10 mouse cellular contexts compared by ENCODE assay signal in genomic region chr1:38856196-38856595, GRCm38 (mm10). TPM values are rescaled to one million over a fixed set of nuclear protein-coding genes. Genes with fewer than 3 reads are reported as not detected.
DNase-seq lines count a peak whose midpoint lies in the region; ATAC-seq and TF ChIP-seq lines count a peak whose summit lies in the region.
"Had no signal": no experiment of that assay in that cellular context is flagged by ENCODE, and none has a peak within 500 bp of the region (broad histone marks: within the 10 kb centered on the region; RNA-seq: fewer than 3 reads in every experiment).

No protein-coding gene starts in this region.

- ATAC-seq in hindbrain, embryonic 16.5 days: no peak
- peak; percentile 55; the same call in 1 of the 2 replicates for ATAC-seq in embryonic facial prominence, embryonic 14.5 days (ENCODE audit: low read depth)
- no peak for ATAC-seq in neural tube, embryonic 11.5 days (ENCODE audit: insufficient read depth, low FRiP score, low TSS enrichment)

- DNase-seq in hindbrain, embryonic 10.5 days (ENCODE audit: low spot score): peak; percentile 76
- peak; percentile 11 to 44 for DNase-seq in CD8-positive naive resting alpha-beta T cell, adult 2 months (ENCODE audit: low read depth in 2 of 2, low spot score in 2 of 2)
- peak; percentile 72 for DNase-seq in embryonic facial prominence, embryonic 14.5 days (ENCODE audit: low spot score)
- peak; percentile 79 for DNase-seq in layer of hippocampus, postnatal 10 days (ENCODE audit: low spot score in 2 of 2)
- peak; percentile 77 for DNase-seq in neural tube, embryonic 11.5 days (ENCODE audit: low spot score)
- DNase-seq in thymus, postnatal 36 days: peak; percentile 32 to 48

- H3K9ac ChIP-seq in hindbrain, embryonic 16.5 days (ENCODE audit: low read depth, low read length): no peak overlapping the region
- H3K9ac ChIP-seq in embryonic facial prominence, embryonic 14.5 days (ENCODE audit: low read depth, low read length): no peak overlapping the region
- no peak overlapping the region for H3K9ac ChIP-seq in neural tube, embryonic 11.5 days (ENCODE audit: low read length)
- H3K9ac ChIP-seq: embryonic facial prominence, embryonic 13.5 days; limb, embryonic 15.5 days had no signal

- H3K4me3 ChIP-seq in hindbrain, embryonic 10.5 days: no peak overlapping the region
- H3K4me3 ChIP-seq in hindbrain, embryonic 16.5 days (ENCODE audit: low read length): no peak overlapping the region
- H3K4me3 ChIP-seq in bone marrow, adult 2 months (replicated peaks; ENCODE audit: control insufficient read depth, low read depth, low read length): no peak overlapping the region
- H3K4me3 ChIP-seq in embryonic facial prominence, embryonic 14.5 days (ENCODE audit: low read depth, low read length): no peak overlapping the region
- H3K4me3 ChIP-seq in neural tube, embryonic 11.5 days (ENCODE audit: low read depth, low read length): no peak overlapping the region
- H3K4me3 ChIP-seq: embryonic facial prominence, embryonic 13.5 days; limb, embryonic 15.5 days had no signal

- H3K36me3 ChIP-seq in hindbrain, embryonic 10.5 days: no peaks in the 10 kb centered on the region
- no peaks in the 10 kb centered on the region for H3K36me3 ChIP-seq in hindbrain, embryonic 16.5 days (ENCODE audit: control insufficient read depth, insufficient read depth, low read length)
- no peaks in the 10 kb centered on the region for H3K36me3 ChIP-seq in embryonic facial prominence, embryonic 14.5 days (ENCODE audit: control insufficient read depth, insufficient read depth, low read length)
- H3K36me3 ChIP-seq in neural tube, embryonic 11.5 days (ENCODE audit: control insufficient read depth, insufficient read depth, low read length): no peaks in the 10 kb centered on the region
- H3K36me3 ChIP-seq: embryonic facial prominence, embryonic 13.5 days; limb, embryonic 15.5 days had no signal

- no peak for TF ChIP-seq POLR2A in bone marrow, adult 2 months (IDR thresholded peaks at IDR 0.05; ENCODE audit: borderline replicate concordance, control insufficient read depth, low read depth, low read length)

- WGBS in hindbrain, embryonic 10.5 days: 13% methylated on average over 3 of the region's 3 CpGs
- WGBS in hindbrain, embryonic 16.5 days: 12% methylated on average over 3 of the region's 3 CpGs
- 5% methylated on average over 3 of the region's 3 CpGs for WGBS in bone marrow, adult 2 months
- 16% methylated on average over 3 of the region's 3 CpGs for WGBS in embryonic facial prominence, embryonic 14.5 days
- 16% methylated on average over 3 of the region's 3 CpGs for WGBS in neural tube, embryonic 11.5 days

- TF ChIP-seq CTCF in bone marrow, adult 2 months (IDR thresholded peaks at IDR 0.05; ENCODE audit: control insufficient read depth, insufficient read depth, low read length): peak; percentile 82

- H3K27me3 ChIP-seq in hindbrain, embryonic 10.5 days (ENCODE audit: insufficient read depth, poor library complexity, severe bottlenecking): peaks cover 35% of the 10 kb centered on the region
- no peaks in the 10 kb centered on the region for H3K27me3 ChIP-seq in hindbrain, embryonic 16.5 days (replicated peaks; ENCODE audit: control insufficient read depth, insufficient read depth, low read length)
- H3K27me3 ChIP-seq in embryonic facial prominence, embryonic 14.5 days (replicated peaks; ENCODE audit: control insufficient read depth, insufficient read depth, low read length): no peaks in the 10 kb centered on the region
- H3K27me3 ChIP-seq in neural tube, embryonic 11.5 days (ENCODE audit: control insufficient read depth, insufficient read depth, low read length): no peaks in the 10 kb centered on the region
- H3K27me3 ChIP-seq: embryonic facial prominence, embryonic 13.5 days; limb, embryonic 15.5 days had no signal

- H3K4me2 ChIP-seq in hindbrain, embryonic 16.5 days (ENCODE audit: low read length): no peak overlapping the region
- no peak overlapping the region for H3K4me2 ChIP-seq in embryonic facial prominence, embryonic 14.5 days (ENCODE audit: low read depth, low read length)
- H3K4me2 ChIP-seq in neural tube, embryonic 11.5 days (ENCODE audit: low read depth): no peak overlapping the region
- H3K4me2 ChIP-seq: embryonic facial prominence, embryonic 13.5 days; limb, embryonic 15.5 days had no signal

- no peaks in the 10 kb centered on the region for H3K9me3 ChIP-seq in hindbrain, embryonic 10.5 days
- no peaks in the 10 kb centered on the region for H3K9me3 ChIP-seq in hindbrain, embryonic 16.5 days (ENCODE audit: control insufficient read depth, low read length)
- H3K9me3 ChIP-seq in embryonic facial prominence, embryonic 14.5 days (ENCODE audit: control insufficient read depth, low read length): no peaks in the 10 kb centered on the region
- no peaks in the 10 kb centered on the region for H3K9me3 ChIP-seq in neural tube, embryonic 11.5 days (ENCODE audit: control insufficient read depth, low read length)
- H3K9me3 ChIP-seq: embryonic facial prominence, embryonic 13.5 days; limb, embryonic 15.5 days had no signal

- no peaks in the 10 kb centered on the region for H3K4me1 ChIP-seq in hindbrain, embryonic 10.5 days (replicated peaks)
- peaks cover 5% of the 10 kb centered on the region; the same call in 1 of the 2 replicates for H3K4me1 ChIP-seq in hindbrain, embryonic 16.5 days (ENCODE audit: control insufficient read depth, insufficient read depth, low read depth, low read length)
- H3K4me1 ChIP-seq in bone marrow, adult 2 months (ENCODE audit: control insufficient read depth, insufficient read depth, low read length): no peaks in the 10 kb centered on the region
- no peaks in the 10 kb centered on the region for H3K4me1 ChIP-seq in embryonic facial prominence, embryonic 14.5 days (ENCODE audit: control insufficient read depth, insufficient read depth, low read length)
- H3K4me1 ChIP-seq in neural tube, embryonic 11.5 days (ENCODE audit: control insufficient read depth, insufficient read depth, low read length): no peaks in the 10 kb centered on the region
- H3K4me1 ChIP-seq: embryonic facial prominence, embryonic 13.5 days; limb, embryonic 15.5 days had no signal

- H3K27ac ChIP-seq in hindbrain, embryonic 10.5 days: no peak overlapping the region
- no peak overlapping the region for H3K27ac ChIP-seq in hindbrain, embryonic 16.5 days (ENCODE audit: low read depth, low read length)
- H3K27ac ChIP-seq in bone marrow, adult 2 months (ENCODE audit: control insufficient read depth, insufficient read depth, low read depth, low read length, poor library complexity): no peak overlapping the region
- no peak overlapping the region for H3K27ac ChIP-seq in embryonic facial prominence, embryonic 14.5 days (replicated peaks; ENCODE audit: low read depth, low read length)
- H3K27ac ChIP-seq in neural tube, embryonic 11.5 days (ENCODE audit: low read depth, low read length): no peak overlapping the region
- H3K27ac ChIP-seq: embryonic facial prominence, embryonic 13.5 days; limb, embryonic 15.5 days had no signal

RNA-seq across cellular contexts. Expression of gene Lonrf2, which starts 19.7 kb away (rescaled TPM):
- polyA plus RNA-seq in hindbrain, embryonic 10.5 days (2016; fragmentation: Nextera tagmentation; extraction: Ambion mirVana): 1.9 TPM in 2 replicates
- polyA plus RNA-seq in hindbrain, embryonic 16.5 days (2015; fragmentation: Nextera tagmentation; extraction: Ambion mirVana): 18.4 and 23.0 TPM in 2 replicates
- 0.59 and 0.72 TPM in 2 replicates for polyA plus RNA-seq in bone marrow, adult 2 months (2011; ENCODE audit: insufficient read depth, insufficient read length, low replicate concordance, missing spikeins)
- polyA plus RNA-seq in embryonic facial prominence, embryonic 14.5 days (2014; fragmentation: Nextera tagmentation; extraction: Ambion mirVana): 3.0 and 3.1 TPM in 2 replicates
- total RNA-seq in layer of hippocampus, postnatal 10 days (2021): 100 to 1,000 TPM; 122 TPM
- 4.8 and 5.4 TPM in 2 replicates for polyA plus RNA-seq in neural tube, embryonic 11.5 days (2014; fragmentation: Nextera tagmentation; extraction: Ambion mirVana)

RNA-seq across cellular contexts. Expression of gene Chst10, which starts 41.8 kb away (rescaled TPM):
- 12.8 and 14.3 TPM in 2 replicates for polyA plus RNA-seq in hindbrain, embryonic 10.5 days (2016; fragmentation: Nextera tagmentation; extraction: Ambion mirVana)
- polyA plus RNA-seq in hindbrain, embryonic 16.5 days (2015; fragmentation: Nextera tagmentation; extraction: Ambion mirVana): 50.4 and 55.6 TPM in 2 replicates
- 7.1 and 10.6 TPM in 2 replicates for polyA plus RNA-seq in bone marrow, adult 2 months (2011; ENCODE audit: insufficient read depth, insufficient read length, low replicate concordance, missing spikeins)
- polyA plus RNA-seq in embryonic facial prominence, embryonic 14.5 days (2014; fragmentation: Nextera tagmentation; extraction: Ambion mirVana): 8.1 and 8.4 TPM in 2 replicates
- total RNA-seq in layer of hippocampus, postnatal 10 days (2021): 10 to 100 TPM; 53.0 to 58.5 TPM
- polyA plus RNA-seq in neural tube, embryonic 11.5 days (2014; fragmentation: Nextera tagmentation; extraction: Ambion mirVana): 23.7 and 25.3 TPM in 2 replicates

Comparison
In these comparisons a context has a peak if more than half of its experiments do, and no peak if none do; other contexts are left out.
1. DNase-seq: peak in every context shown above with its lines; median percentile 79 in layer of hippocampus, postnatal 10 days; 77 in neural tube, embryonic 11.5 days; 76 in hindbrain, embryonic 10.5 days; 72 in embryonic facial prominence, embryonic 14.5 days; 40 in thymus, postnatal 36 days; 28 in CD8-positive naive resting alpha-beta T cell, adult 2 months.